Mouse (Mus musculus) neural tube, postnatal 0 days (tissue): ENCODE data around the gene Fkbp2. TPM values are rescaled to one million over a fixed set of nuclear protein-coding genes. Genes with fewer than 3 reads are reported as not detected.

Source experiments
- polyA plus RNA-seq: library from polyadenylated mRNA; unstranded; fragments of >200 nt; fragmentation: Nextera tagmentation; extraction: Ambion mirVana; gene quantifications from 2 replicates; pipeline ENCODE4 v1.2.1, GENCODE M21; 2015

The Fkbp2 gene
- 215 and 225 TPM in 2 replicates for polyA plus RNA-seq

DNA sequence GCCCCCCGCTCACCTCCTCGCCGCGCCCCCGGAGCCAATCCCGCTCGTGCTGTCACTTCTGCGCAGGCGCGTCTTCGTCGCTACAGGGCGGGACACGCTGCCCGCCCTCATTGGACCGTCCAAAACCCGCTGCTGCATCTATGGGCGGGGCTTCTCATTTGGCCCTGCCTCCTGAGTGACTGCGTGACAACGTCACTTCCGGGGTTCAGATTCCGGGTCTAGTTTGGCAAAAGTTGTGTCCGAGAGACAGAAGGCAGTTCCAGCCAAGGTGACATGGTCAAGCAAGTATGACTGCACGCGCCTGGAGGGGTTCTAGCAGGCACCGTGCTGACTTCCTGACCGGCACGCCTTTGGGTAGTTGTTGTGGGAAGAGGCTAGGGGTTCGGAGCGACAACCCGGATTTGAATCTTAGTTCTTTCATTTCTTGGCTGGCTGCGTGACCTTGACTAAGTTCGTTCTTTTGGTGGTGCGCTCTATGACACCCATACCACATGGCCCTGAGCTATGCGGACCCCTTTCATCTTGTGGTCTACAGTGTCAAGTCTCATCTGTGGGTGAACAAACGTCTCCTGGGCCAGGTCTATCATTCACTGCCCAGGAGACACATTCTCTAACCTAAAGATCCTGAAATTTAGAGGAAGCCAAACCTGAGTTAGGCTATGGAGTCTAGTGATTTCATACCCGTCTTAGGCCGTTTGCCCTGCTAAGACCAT is at the start of gene Fkbp2:
TSS of gene Fkbp2 (minus strand) at position 121 of the 713 bp plus-strand sequence.

DNA sequence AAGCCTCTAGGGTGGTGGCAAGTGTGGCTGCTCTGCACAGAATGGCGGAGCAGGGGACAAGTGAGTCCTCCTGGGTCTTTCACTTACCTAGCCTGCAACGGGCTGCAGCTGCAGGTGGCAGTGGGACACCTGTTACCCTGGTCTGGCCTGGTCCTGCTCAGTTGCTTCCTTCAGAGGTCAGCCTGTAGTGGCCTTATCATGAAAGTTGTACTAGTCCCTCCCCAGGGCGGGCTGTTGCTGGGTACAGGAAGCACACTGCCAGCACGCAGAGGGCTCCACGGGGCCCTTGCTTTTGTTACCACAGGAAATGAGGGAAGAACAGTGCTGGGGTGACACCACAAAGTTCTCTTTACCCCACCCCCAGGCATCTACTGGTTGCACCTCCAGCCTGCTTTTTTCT is 38.9 kb upstream of the Fkbp2 start, which contains the start of gene Fermt3:
TSS of gene Fermt3 (minus strand) at position 279 of the 400 bp plus-strand sequence.

DNA sequence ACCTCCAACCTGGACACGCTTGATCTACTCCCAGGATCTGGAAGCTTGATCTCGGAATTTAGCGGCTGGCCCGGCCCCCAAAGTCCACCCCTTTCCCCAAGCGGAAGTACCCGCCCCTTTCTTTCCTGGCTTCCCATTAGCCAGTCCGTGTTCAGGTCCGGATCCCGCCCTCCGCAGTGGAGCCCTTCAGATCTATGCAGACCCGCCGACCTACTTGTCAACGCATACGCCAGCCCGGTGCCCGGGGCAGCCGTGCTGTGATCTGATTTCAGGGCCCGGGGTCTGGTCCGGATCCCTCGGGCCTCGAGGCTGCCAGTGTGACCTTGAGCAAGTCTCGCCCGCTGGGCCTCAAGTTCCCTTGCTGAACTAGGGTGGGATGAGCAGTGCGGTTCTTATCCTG is 15.7 kb upstream of the Fkbp2 start, which contains the start of the genes Nudt22 and Trpt1:
TSS of gene Nudt22 (minus strand) at position 112 of the 400 bp plus-strand sequence.
TSS of gene Trpt1 (plus strand) at position 126 of the 400 bp plus-strand sequence.

DNA sequence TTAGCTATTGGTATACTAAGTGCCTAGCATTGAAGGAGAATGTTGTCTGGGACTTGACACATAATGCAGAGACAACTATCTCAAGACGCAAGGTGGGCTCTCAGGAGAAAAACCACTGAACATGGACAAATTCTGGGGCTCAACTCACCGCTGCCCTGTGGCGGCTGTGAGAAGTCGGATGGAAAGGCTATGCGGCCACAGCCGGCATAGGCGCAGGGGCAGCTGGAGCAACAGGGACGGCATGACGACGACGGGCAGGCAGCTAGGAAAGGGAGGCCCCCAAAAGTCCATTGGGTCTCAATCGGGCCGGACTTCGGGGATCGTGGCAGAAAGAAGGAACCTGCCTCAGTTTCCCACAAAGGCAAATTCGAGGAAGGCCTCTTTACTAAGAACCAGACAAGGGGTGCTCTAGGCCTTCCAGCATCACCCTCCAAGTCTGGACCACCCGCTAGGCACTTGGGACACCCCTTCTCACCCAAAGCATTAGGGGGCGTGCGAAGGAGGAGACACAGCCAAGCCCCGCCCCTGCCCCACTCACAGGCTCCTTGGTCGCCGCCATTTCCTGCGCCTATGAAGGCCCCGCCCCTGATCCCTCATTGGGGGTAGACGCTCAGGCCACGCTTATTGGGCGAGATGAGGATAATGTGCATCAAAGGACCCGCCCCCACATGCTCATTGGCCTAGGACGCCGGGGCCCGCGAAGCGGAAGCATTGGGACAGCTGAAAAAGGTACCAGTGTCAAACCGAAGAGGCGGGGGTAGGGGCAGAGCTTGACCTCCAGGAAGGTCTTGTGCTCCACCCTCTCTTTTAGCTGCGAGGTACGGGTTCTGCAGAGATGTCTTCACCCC is 11.9 kb upstream of the Fkbp2 start, which contains the start of gene Dnajc4:
TSS of gene Dnajc4 (minus strand) at position 562 of the 848 bp plus-strand sequence.

DNA sequence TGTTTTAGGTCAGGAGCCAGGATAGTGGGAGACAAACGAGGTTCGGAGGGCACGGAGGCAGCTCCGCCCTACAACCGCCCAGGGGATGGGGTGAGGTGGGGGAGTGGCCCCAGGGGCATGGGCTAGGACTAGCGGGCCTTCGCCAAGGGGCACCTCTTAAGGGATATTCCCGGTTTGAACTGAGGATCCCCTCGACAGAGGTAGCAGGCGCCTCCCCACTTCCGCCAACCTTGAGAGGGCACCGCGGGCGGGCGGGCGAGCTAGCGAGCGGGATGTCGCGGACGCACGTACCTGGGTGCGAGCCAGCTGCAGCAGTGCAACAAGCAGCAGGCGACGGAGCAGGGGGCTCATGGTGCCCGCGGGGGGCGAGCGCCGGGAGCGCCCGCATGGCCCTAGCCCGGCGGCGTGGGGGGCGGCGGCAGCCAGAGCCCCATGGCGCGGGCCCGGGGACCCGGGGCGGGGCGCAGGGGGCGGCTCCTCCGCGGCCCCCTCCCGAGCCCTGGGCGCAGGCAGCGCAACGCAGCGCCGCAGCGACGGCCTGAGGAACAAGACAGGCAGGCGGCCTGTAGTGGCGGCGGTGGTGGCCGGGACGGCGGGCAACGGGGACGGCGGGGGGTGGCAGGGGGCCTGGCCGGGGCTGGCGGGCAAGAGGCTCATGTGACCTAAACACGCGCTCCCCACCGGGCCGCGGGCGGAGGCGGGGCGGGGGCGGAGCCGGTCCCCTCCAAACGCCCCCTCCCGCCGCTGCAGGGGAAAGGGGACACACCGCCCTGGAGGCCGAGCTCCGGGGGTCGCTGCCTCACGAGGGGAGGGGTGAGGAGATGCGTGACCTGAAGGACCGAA is 7.0 kb upstream of the Fkbp2 start, which contains the start of gene Vegfb:
TSS of gene Vegfb (minus strand) at position 591 of the 843 bp plus-strand sequence.

DNA sequence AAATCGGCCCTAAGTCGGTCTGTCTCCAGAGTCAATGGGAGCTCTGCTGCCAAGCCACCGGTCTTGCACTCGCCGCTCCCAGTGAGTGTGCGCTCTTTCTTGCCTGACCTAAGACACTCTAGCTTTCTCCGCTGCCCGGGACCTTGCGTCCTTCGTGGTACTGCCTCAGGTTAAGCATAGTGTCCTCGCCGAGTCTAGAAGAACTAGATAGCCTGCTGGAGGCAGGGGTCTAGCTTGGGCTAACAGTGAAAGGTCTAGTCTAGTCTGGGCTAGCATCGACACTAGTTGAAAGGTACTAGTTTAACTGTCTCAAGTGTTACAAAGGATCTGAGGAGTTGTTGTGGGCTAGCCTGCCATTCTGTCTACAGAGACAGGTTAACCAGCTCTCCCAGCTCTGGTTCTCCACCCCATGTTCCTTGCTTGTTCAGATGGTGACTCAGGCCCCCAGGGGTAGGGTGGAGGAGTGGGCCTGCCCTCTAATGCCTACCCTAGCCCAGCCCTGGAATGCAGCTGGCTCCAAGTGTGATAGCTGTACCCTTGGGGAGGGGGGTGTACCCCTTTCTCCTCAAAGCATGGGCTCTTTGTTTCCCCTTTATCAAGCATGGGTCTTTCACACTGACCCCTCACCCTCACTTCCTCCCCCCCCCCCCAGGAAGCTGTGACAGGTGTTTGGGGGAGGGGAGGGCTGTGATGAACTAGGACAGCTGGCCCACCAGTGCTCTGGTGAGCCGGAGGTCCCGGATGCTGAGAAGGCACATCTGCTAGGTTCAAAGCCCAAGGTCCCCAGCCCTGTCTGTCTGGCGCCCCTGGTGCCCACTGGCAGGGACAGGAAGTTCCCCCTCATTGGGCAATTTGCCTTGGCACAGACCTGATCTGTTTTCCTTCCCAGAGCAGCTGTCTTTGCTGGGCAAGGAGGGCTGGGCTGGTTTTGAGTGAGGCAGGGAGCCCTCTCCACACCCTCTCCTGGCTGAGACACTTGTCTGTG is 4.5 kb downstream of the Fkbp2 start, which contains the start of gene Plcb3:
TSS of gene Plcb3 (minus strand) at position 934 of the 985 bp plus-strand sequence.

DNA sequence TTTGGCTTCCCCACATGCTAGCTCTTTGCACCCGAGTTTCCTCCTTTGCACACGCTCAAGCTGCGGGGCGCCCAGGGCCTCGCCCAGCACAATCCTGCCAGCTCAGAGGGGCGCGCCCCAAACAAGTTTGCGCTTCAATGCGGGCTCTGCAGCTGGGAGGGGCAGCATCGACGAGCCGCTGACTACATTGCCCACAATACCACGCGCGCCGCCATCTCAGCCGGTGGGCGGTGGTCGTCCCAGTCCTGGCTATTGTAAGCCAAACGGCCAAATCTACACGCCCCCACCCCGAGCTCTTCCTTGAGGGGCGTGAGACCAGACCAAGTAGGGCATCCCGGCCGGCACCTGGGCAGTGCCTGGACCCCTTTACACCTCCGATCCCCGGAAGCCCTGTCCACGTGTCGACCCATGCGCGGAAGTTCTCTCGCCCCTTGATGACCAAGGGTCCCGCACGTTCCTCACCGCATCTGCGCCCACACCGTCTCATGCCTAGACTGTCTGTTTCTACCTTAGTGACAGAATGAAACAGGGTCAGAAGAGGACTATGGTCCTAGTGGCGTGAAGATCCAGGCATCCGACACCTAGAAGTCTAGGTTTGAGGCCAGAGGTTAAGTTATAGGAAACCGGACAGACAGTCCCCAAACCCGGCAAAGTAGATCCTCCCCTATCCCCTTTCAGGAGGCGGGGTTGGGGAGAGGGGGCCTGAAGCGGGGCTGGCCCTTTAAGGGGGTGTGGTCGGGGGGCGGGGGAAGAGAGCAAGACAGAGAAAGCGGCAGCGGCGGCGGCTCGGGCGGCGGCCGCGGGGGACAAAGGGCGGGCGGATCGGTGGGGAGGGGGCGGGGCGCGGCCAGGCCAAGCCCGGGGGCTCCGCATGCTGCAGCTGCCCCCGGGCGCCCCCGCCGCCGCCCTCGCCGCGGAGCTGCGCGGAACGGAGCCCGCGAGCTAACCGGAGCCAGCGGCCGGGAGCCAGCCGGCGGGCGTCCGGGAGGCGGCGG is 5.8 kb downstream of the Fkbp2 start, which contains the start of gene Ppp1r14b:
TSS of gene Ppp1r14b (plus strand) at position 758 of the 995 bp plus-strand sequence.

DNA sequence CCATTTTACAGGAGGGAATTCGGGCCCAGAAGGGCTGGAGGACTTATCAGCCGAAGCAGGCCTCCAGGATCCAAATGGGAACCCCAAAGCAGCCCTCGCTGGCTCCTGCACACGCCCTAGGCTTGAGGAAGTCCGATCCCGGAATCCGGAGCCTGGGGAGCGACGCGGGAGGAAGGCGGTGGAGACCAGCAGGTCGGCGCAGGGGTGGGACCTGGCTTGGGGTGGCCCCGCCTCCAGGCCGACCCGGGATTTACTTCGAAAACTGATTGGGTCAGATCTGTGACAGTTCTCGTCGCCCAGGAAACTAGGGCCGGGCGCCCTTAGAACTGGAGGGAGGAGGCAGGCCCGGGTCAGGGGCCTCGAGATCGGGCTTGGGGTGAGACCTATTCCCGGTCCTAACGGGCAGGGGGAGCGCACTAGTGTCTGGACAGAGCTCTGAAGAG is 38.0 kb downstream of the Fkbp2 start, which contains the start of gene Gpr137:
TSS of gene Gpr137 (minus strand) at position 232 of the 443 bp plus-strand sequence.

DNA sequence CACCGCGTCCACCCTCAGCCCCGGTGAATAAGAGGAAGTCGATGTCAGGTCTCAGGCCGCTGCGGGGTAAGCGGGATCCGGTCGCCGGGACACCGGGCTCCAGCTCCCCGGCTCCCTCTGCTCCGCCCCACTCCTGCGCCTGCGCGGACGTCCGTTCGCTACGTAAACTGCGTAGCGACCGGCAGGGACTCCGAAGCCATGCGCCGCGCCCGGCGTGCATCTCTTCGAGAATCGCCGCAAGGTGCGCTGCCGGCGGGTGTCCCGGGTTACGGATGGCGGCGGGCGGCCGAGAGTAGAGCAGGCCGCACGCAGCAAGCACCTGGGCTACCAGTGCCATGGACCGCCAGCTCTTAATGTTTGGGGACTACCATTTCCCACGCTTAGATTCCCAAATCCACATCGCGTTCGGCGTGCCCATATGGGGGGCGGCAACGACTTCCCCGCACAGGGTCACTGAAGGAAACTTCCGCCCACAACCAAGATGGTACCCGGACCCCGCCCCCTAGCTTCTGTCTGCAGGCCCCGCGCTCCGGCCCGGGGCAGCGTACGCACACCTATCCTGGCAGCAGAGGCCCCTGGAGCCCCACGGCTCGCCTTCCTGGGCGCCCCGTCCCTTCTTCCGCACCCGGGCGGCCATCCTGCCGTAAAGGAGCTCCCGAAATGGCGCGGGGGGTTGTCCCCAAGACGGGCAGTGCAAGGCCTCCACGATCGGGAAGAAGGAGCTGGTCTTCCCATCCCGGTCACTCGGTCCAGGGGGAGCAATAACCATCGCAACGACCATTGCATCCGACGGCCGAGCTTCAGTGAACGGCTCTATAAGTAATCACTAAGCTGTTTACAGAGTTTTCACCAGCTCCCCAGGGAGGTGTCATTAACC is 38.7 kb downstream of the Fkbp2 start, which contains the start of gene Bad:
TSS of gene Bad (plus strand) at position 490 of the 877 bp plus-strand sequence.

DNA sequence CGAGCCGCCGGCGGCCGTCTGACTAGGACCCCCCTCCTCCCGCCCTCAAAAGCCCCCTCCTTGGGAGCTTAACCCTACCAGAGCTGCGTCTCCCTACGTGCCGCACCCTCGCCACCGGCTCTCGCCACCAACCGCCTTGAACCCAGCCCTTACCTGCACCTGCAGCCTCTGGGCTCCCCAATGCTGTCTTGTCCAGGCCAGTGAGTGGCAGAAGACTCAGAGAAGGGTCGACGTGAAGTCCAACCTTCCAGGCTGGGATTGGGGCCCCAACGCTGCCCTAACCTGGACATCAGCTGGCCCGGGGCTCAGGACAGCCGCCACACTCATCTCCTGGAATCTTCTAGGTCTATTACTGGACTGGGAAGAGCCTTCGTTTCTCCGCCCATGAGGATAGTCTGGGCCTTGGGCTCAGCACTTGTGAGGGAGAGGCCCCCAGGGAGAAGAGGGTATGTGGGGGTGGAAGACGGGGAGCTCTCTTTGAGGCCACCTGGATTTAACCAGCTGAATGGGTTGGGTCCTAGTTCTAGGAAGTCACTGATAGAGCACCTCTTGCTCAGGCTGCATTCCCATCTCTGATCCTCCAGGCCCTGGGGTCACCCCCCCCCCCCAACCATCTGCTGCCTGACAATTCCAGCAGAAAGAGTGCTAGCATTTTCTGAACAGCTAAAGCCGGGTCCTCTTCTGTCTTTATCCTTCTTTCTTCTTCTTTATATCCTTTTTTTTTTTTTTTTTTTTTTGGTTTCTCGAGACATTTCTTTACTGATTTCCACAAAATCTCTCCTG is 45.9 kb downstream of the Fkbp2 start, which contains the start of gene Kcnk4:
TSS of gene Kcnk4 (minus strand) at position 321 of the 783 bp plus-strand sequence.

Other genes starting within 250 kb of the Fkbp2 start
- gene Rps6ka4, start 139.9 kb downstream of the Fkbp2 start, polyA plus RNA-seq, result 26.7 and 27.4 TPM in 2 replicates
- gene Ccdc88b, start 122.3 kb downstream of the Fkbp2 start, polyA plus RNA-seq, result 1.7 and 2.4 TPM in 2 replicates
- 128 and 132 TPM in 2 replicates for gene Trmt112, start 70.8 kb downstream of the Fkbp2 start, polyA plus RNA-seq
- gene Prdx5, start 70.4 kb downstream of the Fkbp2 start, polyA plus RNA-seq, result 652 and 658 TPM in 2 replicates
- gene Esrra, start 58.7 kb downstream of the Fkbp2 start, polyA plus RNA-seq, result 15.7 and 18.0 TPM in 2 replicates
- gene Catsperz, start 55.1 kb downstream of the Fkbp2 start, polyA plus RNA-seq, result 2.8 and 4.8 TPM in 2 replicates
- gene Kcnk4, start 46.0 kb downstream of the Fkbp2 start, polyA plus RNA-seq, result 25.1 and 29.6 TPM in 2 replicates
- 100 and 102 TPM in 2 replicates for gene Bad, start 38.6 kb downstream of the Fkbp2 start, polyA plus RNA-seq
- 70.2 and 76.2 TPM in 2 replicates for gene Gpr137, start 38.0 kb downstream of the Fkbp2 start, polyA plus RNA-seq
- gene Ppp1r14b, start 5.5 kb downstream of the Fkbp2 start, polyA plus RNA-seq, result 132 and 173 TPM in 2 replicates
- 14.0 and 14.2 TPM in 2 replicates for gene Plcb3, start 4.0 kb downstream of the Fkbp2 start, polyA plus RNA-seq
- gene Vegfb, start 7.2 kb upstream of the Fkbp2 start, polyA plus RNA-seq, result 117 and 140 TPM in 2 replicates
- gene Dnajc4, start 12.1 kb upstream of the Fkbp2 start, polyA plus RNA-seq, result 29.4 and 30.2 TPM in 2 replicates
- 23.5 and 27.1 TPM in 2 replicates for gene Nudt22, start 15.6 kb upstream of the Fkbp2 start, polyA plus RNA-seq
- gene Trpt1, start 15.6 kb upstream of the Fkbp2 start, polyA plus RNA-seq, result 24.7 and 28.5 TPM in 2 replicates
- gene Fermt3, start 39.0 kb upstream of the Fkbp2 start, polyA plus RNA-seq, result 5.2 and 5.4 TPM in 2 replicates
- 143 and 152 TPM in 2 replicates for gene Stip1, start 59.5 kb upstream of the Fkbp2 start, polyA plus RNA-seq
- 6.0 and 8.2 TPM in 2 replicates for gene Macrod1, start 76.3 kb upstream of the Fkbp2 start, polyA plus RNA-seq
- gene Flrt1, start 125.2 kb upstream of the Fkbp2 start, polyA plus RNA-seq, result 10.8 and 12.7 TPM in 2 replicates
- 253 and 254 TPM in 2 replicates for gene Otub1, start 225.8 kb upstream of the Fkbp2 start, polyA plus RNA-seq
- 2,257 and 2,346 TPM in 2 replicates for gene Cox8a, start 237.1 kb upstream of the Fkbp2 start, polyA plus RNA-seq